Mouse (Mus musculus) megakaryocyte, embryonic 14.5 days (primary cell): ENCODE results near the gene Tnc.

ENCODE experiments used
- FLI1 ChIP-seq: IDR thresholded peaks from 2 replicates; pipeline ENCODE4 v1.6.1; 2012; ENCODE audit warnings: low read length, inconsistent platforms, mixed read lengths
- GATA1 ChIP-seq: IDR thresholded peaks from 3 replicates; pipeline ENCODE4 v1.6.1; 2012; ENCODE audit warnings: mixed read lengths, low read length, inconsistent platforms, borderline replicate concordance

DNA sequence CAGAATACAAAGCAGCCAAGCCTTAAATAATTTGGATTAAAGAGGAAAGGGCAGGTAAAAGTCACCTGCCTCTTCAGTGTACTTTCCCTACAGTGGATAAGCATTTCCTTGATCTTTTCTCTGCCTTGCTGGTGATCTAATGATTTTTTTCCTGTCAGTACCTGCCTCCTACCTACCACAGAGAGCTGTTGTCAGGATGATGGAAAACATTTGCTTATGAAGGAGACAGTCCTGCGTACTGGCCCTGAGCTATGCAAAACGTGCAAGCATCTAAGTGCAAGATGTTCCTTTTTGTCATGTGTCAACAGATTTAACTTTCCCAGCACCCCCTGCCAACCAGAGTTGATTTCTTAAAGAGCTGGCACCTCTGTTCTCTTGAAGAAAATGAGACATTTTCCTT, 35.5 kb downstream of the Tnc start:
- no peak for TF ChIP-seq GATA1
- no peak for TF ChIP-seq FLI1
